Mouse (Mus musculus) cerebellum, adult 11 months (tissue): Measurements from ENCODE around the gene Prok1.

Experiments used
- DNase-seq: peaks from one replicate; pipeline ENCODE4 v3.0.0; 2022

Gene Prok1

GRCm38 (mm10) chr3:107239607-107240006 lies at the start of gene Prok1:
Gene Prok1 (minus strand): TSS chr3:107239707.
- DNase-seq: no peak

- no peak for DNase-seq
These were observed 47.8 kb upstream of the Prok1 start for GRCm38 (mm10) chr3:107287346-107287745.

GRCm38 (mm10) chr3:107286123-107286522 lies 46.6 kb upstream of the Prok1 start:
- DNase-seq: no peak

- peak; percentile 89 for DNase-seq
These were observed 39.2 kb upstream of the Prok1 start, which contains the start of gene Lamtor5 for GRCm38 (mm10) chr3:107278479-107279269. Gene Lamtor5 (plus strand): TSS chr3:107278858.

- no peak for DNase-seq
These were observed 37.1 kb upstream of the Prok1 start for GRCm38 (mm10) chr3:107276626-107277025.

GRCm38 (mm10) chr3:107275996-107276395 lies 36.5 kb upstream of the Prok1 start:
- DNase-seq: no peak

- no peak for DNase-seq
These were observed 35.8 kb upstream of the Prok1 start for GRCm38 (mm10) chr3:107275351-107275750.

GRCm38 (mm10) chr3:107273820-107274219 lies 34.3 kb upstream of the Prok1 start:
- peak; percentile 54 for DNase-seq

- DNase-seq: no peak
These were observed 32.9 kb upstream of the Prok1 start for GRCm38 (mm10) chr3:107272433-107272832.

- DNase-seq: no peak
These were observed 27.4 kb upstream of the Prok1 start for GRCm38 (mm10) chr3:107266814-107267345.

GRCm38 (mm10) chr3:107261851-107262165 lies 22.3 kb upstream of the Prok1 start:
- no peak for DNase-seq

- no peak for DNase-seq
These were observed 21.7 kb upstream of the Prok1 start for GRCm38 (mm10) chr3:107260956-107261850.

- no peak for DNase-seq
These were observed 18.4 kb upstream of the Prok1 start for GRCm38 (mm10) chr3:107257924-107258323.

- no peak for DNase-seq
These were observed 17.2 kb upstream of the Prok1 start for GRCm38 (mm10) chr3:107256724-107257123.

GRCm38 (mm10) chr3:107255992-107256391 lies 16.5 kb upstream of the Prok1 start:
- no peak for DNase-seq

- DNase-seq: no peak
These were observed 14.4 kb upstream of the Prok1 start for GRCm38 (mm10) chr3:107253925-107254324.

- DNase-seq: no peak
These were observed 12.5 kb upstream of the Prok1 start for GRCm38 (mm10) chr3:107252035-107252434.

GRCm38 (mm10) chr3:107250320-107250719 lies 10.8 kb upstream of the Prok1 start:
- no peak for DNase-seq

- DNase-seq: no peak
These were observed 9.5 kb upstream of the Prok1 start for GRCm38 (mm10) chr3:107249042-107249441.

- no peak for DNase-seq
These were observed 7.4 kb upstream of the Prok1 start for GRCm38 (mm10) chr3:107246876-107247275.

- DNase-seq: no peak
These were observed 2.0 kb upstream of the Prok1 start for GRCm38 (mm10) chr3:107241389-107242094.

GRCm38 (mm10) chr3:107238471-107238980 lies 981 bp downstream of the Prok1 start:
- no peak for DNase-seq

- DNase-seq: no peak
These were observed 1.5 kb downstream of the Prok1 start for GRCm38 (mm10) chr3:107238051-107238450.
